Mouse (Mus musculus): Measurements from ENCODE around the gene Ncoa1. TPM values are rescaled to one million over a fixed set of nuclear protein-coding genes. Genes with fewer than 3 reads are reported as not detected.
A peak's percentile ranks its signal among the peaks of the same experiment; 100 is the strongest.

The Ncoa1 gene
- total RNA-seq (2022), result 10 to 100 TPM; 33.7 to 62.3 (median 46.2) TPM

DNA sequence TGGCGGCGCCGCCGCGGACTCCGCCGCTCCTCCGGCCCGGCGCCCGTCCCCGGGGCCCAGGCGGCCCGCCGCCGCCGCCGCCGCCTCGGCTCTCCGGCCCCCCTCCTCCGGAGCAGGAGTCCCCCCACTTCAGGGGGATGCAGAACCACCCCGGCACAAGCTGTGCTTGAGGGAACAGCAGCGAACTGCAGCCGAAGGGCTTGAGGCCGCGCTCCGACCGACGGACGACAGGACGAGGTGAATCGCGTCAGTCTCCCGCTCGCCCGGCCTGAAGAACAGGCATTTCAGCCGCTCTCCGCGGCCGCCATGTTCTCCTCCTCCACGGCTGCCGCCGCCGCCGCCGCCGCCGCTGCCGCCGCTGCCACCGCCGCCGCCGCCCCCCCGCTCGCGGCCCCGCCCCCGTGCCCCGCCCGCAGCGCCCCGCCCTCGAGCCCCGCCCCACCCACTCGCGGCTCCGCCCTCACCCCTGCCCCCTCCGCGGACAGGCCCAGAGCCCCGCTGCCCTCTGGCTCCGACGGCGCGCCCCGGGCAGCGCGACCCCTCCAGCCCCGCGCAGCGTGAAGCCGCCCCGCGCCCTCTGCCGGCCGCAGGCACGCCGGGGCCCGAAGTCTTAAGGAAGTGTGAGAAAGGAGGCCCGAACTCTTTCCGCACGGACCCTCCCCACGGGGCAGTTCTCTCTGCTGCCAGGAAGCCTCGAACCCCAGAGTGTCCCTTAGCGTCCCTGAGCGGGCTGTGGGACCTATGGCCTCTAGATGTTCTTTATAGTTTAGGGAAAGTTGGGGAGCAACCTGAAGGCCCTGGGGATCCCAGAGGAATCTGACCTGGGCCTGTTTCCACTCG, at the start of gene Ncoa1:
TSS of gene Ncoa1 (minus strand) at position 351 of the 840 bp plus-strand sequence.
- DNase-seq, result peak; percentile 47

DNA sequence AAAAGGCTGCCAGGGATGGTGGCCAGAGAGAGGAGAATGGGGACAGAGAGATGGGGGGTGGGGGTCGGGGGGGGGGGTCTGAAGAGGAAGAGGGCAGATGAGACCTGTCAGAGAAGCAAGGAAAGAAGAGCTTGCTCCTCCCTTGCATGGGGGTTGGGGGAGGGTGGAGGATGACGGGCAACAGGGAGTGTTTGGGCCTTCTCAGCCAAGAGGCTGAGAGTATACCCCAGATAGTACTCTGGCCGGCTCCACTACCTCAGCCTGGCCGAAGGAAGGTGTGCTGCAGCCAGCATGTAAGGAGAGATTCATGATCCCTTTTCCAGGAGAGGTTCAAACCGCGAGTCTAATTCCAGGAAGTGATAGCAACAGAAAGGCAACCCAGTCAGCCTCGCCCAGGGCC, 47.6 kb upstream of the Ncoa1 start:
- DNase-seq, result no peak

DNA sequence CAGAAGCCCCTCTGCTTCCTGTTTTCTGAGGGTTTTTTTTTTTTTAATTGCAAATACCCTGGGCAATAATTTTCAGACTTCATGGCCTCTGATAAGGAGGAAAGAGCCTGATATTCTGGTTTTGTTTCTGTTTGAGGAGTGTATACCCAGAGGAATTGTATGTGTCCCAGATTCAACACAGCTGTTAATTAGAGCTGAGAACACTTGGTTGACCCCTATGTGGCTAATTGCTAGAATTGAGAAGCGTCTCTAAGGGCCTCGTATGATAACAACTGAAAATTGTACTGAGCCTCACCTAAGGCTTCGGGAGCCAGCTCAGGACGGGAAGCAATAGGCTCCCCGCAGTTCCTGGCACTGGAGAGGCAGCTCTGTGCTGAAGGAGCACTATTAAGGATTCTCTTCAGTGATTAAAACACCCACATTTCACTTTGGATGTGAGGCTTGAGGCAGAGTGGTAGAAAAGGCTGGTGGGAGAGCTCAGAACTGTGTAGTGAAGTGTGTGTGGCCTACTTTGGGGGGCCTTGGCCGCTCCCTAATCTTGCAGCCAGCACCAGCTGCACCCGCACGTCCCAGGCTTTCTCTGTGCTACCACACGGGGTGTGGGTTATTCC, 46.8 kb upstream of the Ncoa1 start:
- DNase-seq, result no peak

DNA sequence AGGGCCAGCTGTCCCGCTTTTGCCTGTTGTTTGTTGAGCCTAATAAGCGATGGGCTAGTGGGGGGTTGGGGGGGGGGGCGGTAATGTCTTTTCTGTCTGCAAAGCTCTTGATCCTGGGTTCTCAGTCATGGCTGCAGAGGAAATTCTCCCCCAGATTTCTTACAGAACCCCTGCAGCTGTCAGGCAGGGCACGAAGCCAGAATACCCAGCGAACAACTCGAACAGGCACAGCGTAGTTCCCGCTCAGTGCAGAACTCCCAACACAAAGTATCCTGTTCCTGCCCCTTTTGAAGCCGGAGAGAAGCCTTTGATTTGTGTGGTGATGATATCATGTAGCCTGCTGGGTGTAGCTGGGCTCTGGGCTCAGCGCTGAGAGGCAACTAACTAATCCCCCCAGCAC, 46.2 kb upstream of the Ncoa1 start:
- no peak for DNase-seq

DNA sequence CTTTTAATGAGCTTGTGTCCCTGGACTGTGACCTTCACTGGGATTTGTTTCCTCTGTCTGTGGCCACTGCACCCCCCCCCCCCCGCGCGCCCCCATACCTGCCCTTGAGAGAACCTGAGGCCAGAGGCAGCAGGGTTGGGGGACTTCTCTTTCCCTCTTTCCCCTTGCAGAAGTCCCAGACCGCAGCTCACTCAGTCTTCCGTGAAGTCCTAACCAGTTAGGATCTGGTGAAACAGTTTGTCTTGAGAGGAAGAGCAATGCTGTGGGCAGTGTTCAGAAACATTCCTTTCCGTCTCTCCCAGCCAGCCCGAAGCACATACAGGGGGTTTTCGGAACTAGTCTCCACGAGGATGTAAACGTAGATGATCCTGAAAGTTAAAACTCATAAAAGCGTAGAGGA, 42.0 kb upstream of the Ncoa1 start:
- no peak for DNase-seq

DNA sequence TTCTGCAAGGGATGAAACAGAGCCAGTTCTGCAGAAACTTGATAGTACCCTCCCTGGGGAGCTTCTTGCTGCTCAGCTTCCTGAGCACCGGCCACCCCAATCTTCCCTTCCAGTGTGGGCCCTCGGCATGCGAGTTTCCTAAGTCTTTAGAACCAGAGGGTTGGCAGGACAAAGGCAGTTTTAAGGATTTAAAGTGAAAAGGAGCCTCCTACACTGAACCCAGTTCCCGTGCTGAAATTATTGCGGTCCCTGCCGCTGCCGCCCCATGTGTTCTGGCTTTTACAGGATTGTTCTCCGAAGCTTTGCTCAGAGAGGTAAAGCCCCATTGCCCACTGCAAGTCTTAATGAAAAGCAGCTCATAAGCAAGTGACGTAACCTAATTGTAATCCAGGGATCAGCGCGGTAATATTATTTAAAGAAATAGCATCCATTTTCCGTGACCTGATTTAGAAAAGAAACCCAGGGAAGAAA, 32.6 kb upstream of the Ncoa1 start:
- DNase-seq, result no peak

DNA sequence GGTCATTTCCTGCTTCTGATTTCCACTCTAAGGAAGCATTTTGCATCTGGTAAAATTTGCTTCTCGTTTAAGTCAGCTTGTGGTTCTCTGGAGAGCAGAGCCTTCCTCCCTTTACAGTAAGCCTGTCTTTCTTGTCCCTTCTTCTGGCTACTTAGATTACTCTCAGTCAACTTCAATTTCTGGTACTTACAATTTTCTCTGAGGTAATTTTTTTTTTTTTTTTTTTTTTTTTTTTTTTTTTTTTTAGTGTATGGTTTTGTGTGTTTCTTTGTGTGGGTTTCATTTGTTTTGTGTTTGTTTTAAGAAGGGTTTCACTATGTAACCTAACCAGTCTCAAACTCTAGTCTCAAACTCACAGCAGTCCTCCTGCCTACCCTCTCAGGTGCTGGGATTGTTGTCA, 31.2 kb upstream of the Ncoa1 start:
- no peak for DNase-seq

DNA sequence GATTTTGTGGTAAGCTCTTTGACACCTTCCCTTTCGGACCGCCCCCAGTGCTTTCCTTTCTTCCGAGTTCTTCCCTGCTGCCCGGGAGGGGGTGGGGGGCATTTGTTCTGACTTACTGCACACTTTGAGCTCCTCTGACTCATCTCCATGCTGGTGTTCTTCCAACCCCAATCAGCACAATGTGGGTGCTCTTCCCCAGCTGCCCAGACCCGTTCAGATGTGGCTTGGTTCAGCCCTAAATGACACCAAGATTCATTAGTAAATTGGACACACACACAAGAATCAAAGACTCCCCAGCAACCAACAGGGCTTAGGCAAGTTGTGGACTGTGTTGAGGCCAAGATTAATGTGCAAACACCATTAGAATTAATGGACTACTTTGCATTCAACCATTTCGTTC, 30.5 kb upstream of the Ncoa1 start:
- DNase-seq, result no peak

DNA sequence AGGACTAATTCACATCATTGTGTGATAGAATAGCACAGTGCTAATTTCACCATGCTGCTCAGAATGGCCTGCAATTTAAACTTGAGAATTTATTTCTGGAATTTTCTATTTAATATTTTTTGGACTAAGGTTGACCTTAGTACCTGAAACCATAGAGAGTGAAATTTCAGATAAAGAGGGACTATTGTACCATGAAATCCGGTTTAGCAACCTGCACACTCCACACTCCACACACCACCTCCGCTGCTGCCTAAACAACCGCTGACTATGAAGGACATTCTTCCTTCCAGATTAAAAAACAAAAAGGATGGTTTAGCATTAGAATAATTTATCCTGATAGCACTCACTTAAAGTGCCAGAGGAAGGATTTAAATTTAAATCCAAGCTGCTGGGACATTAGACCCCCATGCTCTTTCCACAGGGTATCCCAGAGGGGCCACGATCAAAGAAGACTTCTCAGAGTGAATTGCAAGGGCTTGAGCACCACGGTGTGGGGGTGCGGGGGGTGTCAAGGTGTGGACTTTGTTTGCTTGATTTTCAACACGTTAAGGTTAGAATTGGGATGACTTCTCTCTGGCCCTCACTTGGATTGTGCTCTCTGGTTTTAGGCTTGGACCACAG, 29.9 kb upstream of the Ncoa1 start:
- DNase-seq, result no peak

DNA sequence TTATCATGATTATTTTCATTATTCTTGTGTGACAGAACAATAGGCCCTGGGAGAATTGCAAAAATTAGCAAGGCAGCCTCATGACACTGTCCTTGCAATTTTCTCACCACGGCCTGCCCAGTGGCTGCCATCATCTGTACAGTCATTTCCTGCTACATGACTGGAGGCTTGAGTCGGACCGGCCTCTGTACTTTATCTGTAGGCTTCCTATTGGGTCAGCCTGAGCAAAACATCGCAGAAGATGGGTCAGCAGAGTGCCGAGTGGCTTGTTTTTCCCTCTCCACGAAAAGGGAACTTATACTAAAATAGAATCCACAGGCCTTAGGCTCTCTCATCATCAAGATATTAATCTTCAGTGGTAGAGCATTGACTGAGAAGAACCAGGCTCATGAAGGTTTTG, 28.3 kb upstream of the Ncoa1 start:
- DNase-seq, result no peak

DNA sequence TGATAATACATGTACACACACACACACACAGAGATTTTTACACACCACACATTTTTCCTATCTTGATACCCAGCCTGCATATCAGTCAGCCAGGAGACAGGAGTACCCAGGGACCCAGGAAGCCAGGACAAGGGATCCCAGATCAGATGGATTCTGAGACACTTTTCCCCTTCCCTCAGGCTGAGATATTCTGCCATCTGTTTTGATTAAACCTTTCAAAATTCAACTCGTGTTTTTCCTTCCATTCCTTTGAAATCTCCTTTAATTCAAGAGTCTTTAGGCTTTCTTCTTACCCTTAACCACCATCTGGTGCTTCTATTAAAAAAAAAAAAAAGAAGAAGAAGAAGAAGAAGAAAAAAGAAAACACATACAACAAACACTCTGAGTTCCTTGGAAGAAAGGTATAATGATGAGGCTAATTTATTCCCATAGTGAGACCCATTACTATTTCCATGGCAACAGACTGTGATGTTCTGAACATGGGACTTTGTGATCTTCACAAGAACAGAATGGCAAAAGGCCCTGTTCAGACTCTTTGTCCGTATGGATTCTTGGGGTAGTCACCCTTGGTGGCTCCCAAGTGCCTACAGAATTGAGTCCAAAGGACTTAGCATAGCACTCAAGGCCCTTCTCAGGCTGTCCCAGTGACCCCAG, 26.8 kb upstream of the Ncoa1 start:
- no peak for DNase-seq

DNA sequence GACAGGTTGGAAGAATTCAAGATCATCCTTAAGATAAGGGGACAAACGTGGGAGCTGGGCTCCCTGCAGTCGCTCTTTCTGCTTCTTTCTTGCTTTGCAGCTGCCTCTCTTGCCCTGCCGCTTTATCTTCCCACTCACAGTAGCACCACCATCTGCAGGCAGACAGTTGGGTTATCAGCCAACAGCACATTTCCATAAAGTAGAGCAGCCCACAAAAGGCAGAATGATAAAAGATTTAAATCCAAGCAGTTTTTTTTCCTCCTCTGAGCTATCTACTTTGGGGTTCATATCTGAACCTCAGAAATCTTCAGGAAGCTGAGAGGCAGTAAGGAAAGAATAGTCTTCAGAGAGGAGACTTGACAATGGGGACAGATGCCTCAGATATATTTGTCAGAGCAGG, 24.9 kb upstream of the Ncoa1 start:
- no peak for DNase-seq

DNA sequence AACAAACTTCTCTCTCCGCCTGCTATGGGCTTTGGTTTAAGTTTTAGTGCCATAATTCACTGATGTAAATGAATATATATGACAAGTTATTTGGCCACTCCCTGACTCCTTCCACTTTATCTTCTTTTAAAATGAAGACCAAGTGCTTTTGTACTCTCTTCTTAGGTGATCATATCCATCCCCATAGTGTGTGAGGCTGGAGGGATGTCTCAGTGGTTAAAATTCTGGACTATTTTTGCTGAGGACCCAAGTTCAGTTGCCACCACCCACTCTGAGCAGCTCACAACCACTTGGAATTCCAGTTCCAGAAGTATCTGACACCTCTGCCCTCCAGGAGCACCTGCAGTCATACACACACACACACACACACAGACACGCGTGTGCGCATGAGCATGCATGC, 23.5 kb upstream of the Ncoa1 start:
- no peak for DNase-seq

DNA sequence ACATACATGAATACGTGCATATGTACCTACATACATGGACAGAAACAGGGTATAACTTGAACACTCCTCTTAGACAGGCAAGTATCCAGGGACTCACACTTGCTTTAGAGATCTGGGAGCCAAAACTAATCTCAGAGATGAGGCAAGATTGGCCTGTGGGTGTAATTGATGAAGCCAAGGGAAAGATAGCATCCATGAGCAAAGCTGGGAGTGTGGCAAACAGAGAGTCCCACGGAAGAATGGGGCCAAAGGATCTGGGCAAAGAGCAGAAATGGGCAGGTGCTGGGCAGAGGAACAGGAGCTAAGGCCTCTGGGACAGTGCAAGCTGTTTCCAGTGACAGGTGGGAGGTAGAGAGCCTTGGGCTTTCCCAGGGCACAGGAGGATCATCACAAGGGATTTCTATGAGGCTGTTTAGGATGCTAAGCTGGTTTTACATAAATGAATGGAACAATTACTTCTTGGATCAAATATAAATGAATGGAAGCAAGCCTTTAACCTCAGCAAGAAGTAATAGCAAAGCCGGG, 22.7 kb upstream of the Ncoa1 start:
- DNase-seq, result no peak

DNA sequence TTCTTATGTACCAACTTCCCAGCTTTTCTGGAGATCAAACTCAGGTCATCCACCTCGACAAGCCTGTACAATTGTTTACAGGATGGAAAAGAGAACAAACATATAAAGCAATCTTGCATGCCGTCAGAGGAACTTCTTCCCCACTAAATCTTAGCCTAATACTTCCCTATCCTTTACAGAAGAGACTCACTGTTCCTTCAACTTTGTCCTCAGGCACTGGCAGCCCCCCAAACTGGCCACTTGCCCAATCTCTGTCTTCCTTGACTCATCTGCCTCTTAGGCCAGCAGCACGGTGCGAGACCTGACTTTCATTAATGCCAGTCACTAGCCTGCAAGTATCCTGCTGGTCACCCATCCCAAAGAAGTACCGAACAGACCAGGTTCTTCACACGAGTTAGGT, 11.4 kb upstream of the Ncoa1 start:
- peak; percentile 79 for DNase-seq

DNA sequence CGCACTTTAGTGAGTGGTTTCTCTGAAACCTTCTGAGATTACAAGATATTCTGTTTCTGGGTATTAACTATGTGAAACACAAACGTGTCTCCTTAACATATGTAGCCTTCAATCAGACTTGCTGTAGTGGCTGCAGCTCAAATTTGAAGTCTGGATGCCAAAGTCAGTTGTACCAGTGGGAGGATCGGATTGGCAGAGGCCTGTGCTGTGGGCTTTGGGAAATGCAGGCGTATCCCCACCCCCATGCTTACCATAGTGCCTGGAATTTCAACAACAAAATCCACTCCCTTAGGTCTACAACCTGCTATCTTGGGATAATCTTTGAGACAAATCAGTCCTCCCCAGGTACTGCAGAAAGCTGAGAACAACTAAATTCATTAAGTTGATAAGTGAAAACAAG, 6.4 kb upstream of the Ncoa1 start:
- no peak for DNase-seq

DNA sequence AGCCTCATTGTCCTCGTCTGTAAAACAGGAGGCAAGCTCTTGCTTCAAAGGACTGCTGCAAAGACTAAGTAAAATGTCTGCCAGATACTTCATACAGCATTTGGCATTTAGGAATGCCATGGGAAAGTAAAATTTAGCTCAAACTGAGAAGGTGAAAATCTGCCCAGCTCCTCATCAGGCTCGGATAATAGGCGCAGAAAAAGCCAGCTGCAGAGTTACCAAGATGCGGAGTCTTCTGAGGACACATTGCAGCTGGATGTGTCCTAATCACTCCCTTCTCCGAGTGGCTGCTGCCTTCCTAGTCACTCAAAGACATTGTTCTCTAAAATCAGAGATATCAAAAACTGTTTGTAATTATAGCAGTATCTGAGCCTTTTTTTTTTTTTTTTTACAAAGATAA, 4.7 kb upstream of the Ncoa1 start:
- no peak for DNase-seq

DNA sequence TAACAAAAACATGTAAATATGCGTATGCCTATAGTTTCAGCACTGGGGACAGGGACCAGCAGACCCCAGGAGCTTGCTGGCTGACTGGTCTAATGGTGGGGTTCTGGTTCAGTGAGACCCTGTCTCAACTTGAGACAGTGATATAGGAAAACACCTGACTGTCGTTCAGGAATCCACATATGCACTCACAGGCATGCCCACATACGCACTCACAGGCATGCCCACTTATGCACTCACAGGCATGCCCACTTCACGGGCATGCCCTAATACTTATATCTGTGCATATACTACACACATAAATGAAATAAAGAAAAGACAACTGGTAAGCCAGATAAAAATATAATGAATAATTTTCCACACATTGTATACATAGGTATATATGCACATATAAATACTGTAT, 3.3 kb upstream of the Ncoa1 start:
- DNase-seq, result no peak

DNA sequence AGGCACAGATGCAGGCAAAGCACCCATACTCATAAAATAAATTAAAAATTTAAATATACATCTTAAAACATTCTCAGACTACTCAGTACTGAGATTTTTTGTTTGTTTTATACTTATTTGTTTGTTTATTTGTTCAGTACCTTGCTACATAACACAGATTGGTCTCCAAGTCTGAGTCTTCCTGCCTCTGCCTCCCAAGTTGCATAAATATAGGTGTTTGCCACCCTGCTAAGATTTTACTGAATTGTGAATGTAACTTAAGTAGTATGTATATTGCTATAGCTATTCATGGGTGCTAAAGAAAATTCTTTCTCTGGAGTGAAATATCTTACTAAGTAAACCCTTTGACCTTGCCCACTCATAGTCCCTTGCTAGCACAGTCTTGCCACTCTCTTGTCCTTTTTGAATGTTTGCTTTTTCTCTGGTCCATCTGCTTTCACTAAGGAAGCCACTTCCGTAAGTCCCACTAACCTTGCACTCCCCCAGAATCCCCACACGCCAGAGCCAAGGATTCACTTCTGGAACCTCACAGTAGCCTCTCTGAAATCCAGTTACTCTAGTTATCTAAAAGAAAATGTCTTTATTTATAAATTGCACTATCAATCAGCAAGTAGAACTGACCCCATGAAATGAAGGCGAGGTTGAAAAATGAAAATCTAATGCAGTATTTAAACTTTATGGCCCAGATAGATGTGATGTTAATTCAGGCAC, 2.3 kb upstream of the Ncoa1 start:
- DNase-seq, result no peak

DNA sequence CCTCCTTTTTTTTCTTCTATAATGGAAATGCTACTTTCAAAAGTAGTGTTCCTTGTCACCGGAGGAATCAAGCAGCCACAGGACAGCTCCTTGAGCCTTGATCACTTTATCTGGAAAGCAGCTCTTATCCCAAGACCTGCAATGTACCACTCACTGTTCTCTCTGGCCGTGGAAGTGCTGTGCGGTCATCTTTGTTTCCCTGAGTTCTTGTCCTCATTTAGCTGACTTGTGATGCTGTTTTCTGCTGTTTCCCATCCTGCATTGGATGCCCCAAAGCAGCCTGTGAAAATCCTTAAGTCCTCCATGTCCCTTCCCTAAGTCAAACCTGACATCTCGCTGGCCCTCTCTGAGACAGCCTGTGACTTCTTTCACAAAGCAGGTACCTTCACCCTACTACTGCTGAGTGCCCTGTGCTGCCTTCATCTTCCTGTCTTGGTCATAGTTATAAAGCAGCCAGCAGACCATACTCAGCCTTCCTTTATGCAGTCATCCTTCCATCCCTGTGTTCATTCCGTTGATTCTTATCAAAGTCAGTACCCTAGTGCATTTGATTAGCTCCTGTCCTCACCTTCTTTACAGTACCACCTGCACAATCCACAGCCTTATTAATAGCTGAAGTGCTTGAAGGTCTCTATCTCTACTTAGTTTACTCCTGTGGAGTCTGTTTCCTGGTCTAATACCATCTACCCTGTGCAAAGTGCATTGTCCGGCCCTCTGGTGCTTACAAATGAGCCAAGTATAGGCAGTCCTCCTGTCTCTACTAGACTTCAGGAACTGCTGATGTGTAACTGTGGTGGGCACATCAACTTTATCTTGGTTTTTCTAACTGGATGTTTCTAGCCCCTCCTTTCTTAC, 1.2 kb upstream of the Ncoa1 start:
- DNase-seq, result no peak

DNA sequence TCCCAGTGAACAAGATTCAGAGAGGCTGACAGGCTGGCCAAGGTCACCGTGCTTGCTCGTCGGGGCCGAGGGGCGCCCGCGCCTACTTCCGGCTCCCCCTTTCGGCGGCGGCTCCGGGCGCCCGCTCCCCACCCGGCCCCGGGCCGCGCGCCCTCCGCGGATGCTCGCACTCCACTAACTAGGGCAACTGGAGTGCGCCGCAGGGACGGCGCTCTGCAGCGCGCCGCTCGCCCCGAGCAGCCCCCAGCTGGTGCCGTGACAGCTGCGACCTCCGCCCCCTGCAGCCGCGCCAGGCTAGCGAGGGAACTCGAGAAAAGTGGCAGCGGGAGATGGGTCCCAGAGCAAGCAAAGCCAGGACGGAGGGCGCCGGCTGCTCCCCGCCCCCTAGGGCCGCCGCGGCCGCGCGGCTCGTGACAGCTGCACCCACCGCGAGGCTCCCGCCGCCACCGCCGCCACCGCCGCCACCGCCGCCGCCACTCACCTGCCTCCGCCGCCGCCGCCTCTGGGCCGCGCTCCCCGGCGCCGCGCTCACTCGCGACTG, 621 bp downstream of the Ncoa1 start:
- DNase-seq, result peak; percentile 34
